Mouse (Mus musculus) CD4-positive, CD25-positive, alpha-beta regulatory T cell (primary cell): ENCODE results near the gene Chadl. TPM values are rescaled to one million over a fixed set of nuclear protein-coding genes. Genes with fewer than 3 reads are reported as not detected.

ENCODE experiments used
- polyA plus RNA-seq: library from polyadenylated mRNA; unstranded; fragments of 100-300 nt; shearing (Covaris generic); gene quantifications from one replicate; pipeline ENCODE4 v1.2.1, GENCODE M21; 2017

Chadl gene
- polyA plus RNA-seq: 4.7 TPM

GRCm38 (mm10) chr15:81697175-81697574, at the start of gene Chadl:
TSS of gene Chadl (minus strand) at chr15:81697287.

GRCm38 (mm10) chr15:81744992-81745600, 48.0 kb upstream of the Chadl start, which contains the start of the genes Zc3h7b and Rangap1:
TSS of gene Zc3h7b (plus strand) at chr15:81745057.
TSS of gene Rangap1 (minus strand) at chr15:81745530.

GRCm38 (mm10) chr15:81663697-81664561, 33.2 kb downstream of the Chadl start, which contains the start of gene L3mbtl2:
TSS of gene L3mbtl2 (plus strand) at chr15:81663889.

Other genes starting within 250 kb of the Chadl start
- 334 TPM for gene Rbx1, start 231.0 kb downstream of the Chadl start, polyA plus RNA-seq
- gene Ep300, start 111.9 kb downstream of the Chadl start, polyA plus RNA-seq: 42.9 TPM
- 34.3 TPM for gene L3mbtl2, start 33.4 kb downstream of the Chadl start, polyA plus RNA-seq
- gene Zc3h7b, start 47.8 kb upstream of the Chadl start, polyA plus RNA-seq: 6.3 TPM
- 75.2 TPM for gene Rangap1, start 48.2 kb upstream of the Chadl start, polyA plus RNA-seq
- gene Tef, start 105.1 kb upstream of the Chadl start, polyA plus RNA-seq: 30.7 TPM
- 65.7 TPM for gene Tob2, start 161.5 kb upstream of the Chadl start, polyA plus RNA-seq
- 90.6 TPM for gene Phf5a, start 174.6 kb upstream of the Chadl start, polyA plus RNA-seq
- gene Aco2, start 175.0 kb upstream of the Chadl start, polyA plus RNA-seq: 140 TPM
- gene Polr3h, start 229.0 kb upstream of the Chadl start, polyA plus RNA-seq: 51.3 TPM
- gene Csdc2, start 239.5 kb upstream of the Chadl start, polyA plus RNA-seq: not detected